Mouse (Mus musculus): ENCODE data around the gene C530008M17Rik.

Gene C530008M17Rik

DNA sequence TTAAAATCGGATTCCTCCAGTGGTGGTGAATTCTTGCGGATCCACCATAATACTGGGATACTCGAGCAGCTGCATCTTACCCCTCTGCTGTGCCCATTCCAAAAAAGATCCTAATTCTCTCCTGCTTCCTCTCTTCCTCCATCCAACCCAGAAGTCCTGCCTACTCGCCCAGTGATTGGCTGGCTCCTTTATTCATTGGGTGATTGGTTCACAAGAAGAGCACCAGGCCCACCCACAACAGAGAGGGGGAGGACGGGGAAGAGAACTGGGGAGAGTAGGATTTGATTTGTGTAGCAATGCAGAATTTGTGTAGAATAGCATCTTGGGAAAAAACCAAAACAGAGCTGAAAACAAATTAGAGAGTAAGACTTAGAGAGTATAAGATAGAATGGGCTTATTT, 180.7 kb downstream of the C530008M17Rik start:
- no peak for DNase-seq (ENCODE audit: low spot score)

DNA sequence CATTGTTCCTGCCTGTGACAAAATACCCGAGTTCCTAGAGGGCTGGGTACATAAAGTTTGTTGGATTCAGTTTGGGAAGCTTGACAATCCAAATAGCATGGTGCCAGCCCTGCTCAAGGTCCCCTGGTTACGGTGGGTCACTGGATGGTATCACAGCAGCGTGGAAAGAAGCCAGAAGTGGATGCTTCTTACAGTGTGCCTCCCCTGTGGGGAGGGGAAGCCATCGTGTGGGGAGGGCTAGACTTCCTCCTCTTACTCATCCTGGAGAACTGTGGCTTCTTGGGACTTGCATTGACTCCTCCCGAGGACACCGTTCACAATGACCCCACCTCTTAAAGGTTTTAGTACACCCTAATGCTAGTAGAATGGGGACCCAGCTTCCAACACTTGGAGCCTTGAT, 183.5 kb downstream of the C530008M17Rik start:
- DNase-seq (ENCODE audit: low spot score): no peak

DNA sequence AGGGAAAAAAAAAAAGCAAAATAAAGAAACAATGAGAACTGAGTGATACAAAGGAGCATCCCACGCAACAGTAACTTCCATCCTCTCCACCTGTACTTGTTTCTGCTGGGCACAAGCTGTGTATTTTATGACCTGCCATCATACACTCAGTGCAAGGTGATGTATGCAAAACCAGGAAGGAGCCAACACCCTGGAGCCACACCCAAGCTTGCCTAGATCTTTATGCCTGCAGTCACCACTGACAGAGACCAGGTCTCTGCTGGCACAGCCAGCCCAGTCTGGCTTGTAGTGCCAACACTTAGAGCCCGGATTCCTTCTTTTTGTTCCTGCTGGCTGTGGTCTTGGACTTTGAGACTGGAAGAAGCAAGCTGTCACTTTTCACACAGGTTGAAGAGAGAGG, 185.5 kb downstream of the C530008M17Rik start:
- no peak for DNase-seq (ENCODE audit: low spot score)

DNA sequence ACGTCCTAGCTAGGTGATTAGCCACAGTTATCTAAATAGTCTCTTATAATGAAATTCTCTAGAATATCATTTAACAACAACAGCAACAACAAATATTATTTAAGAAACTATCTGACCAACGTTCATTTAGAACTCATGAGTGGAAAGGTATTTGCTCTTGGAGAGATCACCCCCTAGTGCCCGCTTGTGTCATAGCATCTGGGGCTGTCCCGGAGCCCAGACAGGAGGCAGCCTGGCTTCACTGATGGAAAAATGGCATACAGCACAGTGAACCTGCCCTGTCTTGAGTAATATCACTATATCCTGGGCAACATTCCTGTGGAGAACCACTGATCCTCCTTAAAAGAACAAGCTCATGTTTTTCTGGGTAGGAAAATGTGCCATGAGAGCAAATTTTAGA, 187.1 kb downstream of the C530008M17Rik start:
- DNase-seq (ENCODE audit: low spot score): peak; percentile 47

DNA sequence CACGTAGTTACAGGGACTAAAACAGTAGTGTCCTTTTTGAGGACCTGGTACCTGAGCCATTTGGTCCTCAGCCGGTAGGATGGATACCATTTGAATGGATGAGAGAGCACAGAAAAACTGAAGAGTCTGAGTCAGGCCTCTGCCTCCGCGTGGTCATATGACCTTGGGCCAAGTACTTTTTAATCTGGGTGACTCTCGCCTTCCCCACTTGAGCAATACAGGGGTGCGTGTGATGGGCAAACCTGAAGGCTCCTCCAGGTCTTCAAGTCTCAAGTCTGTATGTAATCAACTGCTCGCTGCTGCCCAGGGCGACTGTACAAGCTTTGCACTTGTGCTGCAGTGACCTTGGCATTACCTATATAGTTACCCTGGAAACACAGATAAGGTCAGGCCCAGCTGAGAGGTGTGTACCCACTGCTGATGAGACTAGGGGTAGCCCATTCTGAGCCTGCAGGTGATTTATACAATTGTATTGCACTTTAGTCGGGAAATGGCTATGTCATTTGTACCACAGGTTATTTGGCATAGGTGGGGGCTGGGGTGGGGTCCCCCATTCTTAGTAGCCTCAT, 187.6 kb downstream of the C530008M17Rik start:
- no peak for DNase-seq (ENCODE audit: low spot score)

DNA sequence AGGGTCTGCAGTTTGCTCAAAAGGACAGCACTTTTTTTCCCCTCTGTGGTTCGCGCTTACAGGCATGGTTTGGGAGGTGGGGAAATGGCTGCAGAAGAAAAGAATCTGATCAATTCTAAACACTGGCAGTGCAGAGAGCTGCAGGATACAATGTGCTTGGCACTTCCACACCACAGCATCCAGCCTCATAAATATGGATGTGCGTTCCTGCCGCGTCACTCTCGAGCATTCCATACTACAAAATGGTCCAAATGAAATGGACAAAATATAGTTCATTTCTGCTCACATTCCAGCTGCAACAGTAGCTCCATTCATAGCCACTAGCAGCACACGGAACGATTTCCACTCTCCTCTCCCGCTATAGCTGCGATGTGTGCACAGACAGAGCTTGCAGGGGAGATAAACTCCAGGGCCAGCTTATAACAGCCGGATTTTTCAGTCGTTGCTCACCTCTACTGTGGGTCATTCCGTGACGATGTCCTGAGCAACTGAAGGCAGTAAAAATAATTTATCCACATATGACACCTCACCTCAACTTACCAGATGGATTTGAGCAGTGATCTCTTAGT, 188.4 kb downstream of the C530008M17Rik start:
- DNase-seq (ENCODE audit: low spot score): no peak

DNA sequence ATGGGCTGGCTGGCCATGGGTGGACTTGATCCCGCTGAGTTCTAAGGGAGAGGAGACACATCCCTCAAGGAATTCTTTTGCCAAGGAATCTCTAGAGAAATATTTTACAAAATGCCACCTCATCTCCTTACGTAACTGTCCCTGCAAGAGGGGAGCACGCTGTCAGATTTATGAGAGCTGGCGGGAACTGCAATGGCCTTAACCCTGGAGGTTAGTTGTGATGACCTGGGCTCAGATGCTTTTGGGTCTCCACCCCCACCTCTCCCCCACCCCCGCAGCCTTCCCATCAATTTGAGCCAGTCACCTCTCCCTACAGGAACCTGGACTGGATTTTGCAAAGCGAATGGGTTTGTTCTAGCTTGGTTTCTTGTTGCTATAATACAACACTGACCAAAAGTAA, 190.8 kb downstream of the C530008M17Rik start:
- no peak for DNase-seq (ENCODE audit: low spot score)

DNA sequence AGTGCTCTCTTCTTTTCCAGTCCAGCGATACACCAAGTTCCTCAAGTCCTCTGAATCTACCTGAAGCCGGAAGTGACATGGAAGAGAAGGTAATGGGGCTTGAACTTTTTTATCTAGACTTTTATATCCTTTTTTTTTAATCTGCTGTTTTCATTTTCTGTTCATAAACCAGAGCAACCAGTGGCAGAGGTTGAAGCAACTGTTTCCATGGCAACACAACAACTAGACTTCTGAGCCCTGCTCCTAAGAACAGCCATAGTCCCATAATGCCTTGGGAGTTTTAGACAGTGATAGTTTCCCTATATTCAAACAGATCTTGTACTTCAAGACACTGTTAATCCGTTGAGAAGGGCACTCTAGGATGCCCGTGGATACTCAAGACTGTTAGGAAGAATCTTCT, 195.0 kb downstream of the C530008M17Rik start:
- DNase-seq (ENCODE audit: low spot score): no peak

DNA sequence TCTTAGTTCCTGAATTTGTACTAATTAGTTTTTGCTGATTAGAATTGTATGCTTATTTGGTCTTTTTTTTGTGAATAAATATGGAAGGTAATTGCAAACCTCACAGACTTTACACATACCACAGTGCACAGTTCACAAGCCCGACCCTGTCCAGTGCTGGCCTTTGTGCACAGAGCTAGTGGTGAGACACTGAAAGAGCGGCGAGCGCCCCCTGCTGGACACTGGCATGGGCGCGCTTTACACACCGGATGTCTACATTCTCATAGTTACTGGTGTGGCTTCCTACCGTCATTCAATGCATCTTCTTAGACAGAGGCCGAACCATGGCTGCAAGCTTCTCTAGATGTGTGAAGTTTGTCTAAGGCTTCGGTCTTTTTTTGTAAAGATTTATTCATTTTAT, 197.2 kb downstream of the C530008M17Rik start:
- DNase-seq (ENCODE audit: low spot score): peak; percentile 77

DNA sequence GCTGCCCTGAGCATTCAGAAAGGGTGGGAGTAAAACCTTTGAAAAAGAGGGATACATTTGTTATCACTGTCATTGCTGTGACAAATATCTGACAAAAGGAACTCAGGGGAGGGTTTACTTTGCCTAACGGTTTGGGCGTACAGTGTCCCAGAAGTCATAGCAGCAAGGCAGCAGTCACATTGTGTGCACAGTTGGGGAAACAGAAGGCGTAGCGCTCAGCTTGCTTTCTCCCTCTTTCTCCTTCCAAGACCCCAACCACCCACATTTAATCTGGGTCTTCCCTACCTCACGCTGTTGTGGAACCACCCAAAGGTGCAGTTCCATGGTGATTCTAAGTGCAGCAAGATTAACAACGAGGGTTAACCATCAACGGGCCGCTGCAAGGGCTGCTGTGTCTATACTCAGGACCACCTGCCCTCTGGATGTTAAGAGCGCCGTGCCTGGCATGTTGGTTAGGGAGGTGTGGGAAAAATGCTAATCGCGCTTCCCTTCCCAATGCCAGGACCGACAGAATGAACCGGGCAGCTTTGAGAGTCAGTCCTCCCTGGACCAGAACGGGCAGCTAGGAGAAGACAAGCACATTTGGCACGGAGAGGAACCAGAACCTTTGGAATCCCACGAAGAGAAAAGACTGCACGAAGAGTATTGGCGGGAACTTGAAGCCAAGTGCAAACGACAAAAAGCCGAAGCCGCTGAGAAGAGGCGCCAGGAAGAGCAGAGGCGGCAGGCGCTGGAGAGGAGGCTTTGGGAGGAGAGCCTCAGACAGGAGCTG, 199.7 kb downstream of the C530008M17Rik start:
- DNase-seq (ENCODE audit: low spot score): no peak

DNA sequence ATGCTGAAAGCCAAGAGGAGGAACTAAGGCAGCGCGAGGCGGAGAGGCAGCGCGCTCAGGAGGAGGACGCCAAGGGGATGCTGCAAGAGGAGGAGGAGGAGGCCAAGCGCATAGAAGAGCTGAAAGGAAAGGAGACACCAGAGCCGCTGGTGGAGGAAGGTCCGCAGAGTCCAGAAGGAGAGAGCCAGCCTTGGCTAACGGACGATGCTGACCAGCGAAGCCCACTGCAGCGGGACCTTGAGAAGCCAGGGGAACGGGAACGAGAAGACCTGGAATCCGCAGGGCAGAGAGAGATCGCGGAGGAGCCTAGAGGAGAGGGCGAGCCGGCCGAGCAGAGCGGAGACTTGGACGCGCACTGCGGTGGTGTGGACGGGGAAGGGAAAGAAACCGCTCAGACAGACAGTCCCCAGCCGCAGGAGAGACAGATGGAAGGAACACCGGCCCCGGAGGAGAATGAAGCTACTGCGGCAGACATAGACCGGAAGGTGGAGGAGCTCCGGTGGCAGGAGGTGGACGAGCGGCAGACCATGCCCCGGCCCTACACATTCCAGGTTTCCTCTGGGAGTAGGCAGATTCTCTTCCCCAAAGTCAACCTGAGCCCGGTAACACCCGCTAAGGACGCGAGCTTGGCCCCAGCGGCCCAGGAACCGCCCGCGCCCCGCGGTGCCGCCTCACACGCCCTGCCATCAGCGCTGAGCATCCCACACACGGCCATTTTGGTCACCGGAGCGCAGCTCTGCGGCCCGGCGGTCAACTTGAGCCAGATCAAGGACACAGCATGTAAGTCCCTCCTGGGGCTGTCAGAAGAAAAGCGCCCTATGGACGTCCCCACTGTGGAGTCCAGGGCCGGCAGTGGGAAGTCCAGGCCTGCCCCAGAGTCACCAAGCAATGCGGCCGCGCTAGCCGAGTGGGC, 201.0 kb downstream of the C530008M17Rik start:
- no peak for DNase-seq (ENCODE audit: low spot score)

DNA sequence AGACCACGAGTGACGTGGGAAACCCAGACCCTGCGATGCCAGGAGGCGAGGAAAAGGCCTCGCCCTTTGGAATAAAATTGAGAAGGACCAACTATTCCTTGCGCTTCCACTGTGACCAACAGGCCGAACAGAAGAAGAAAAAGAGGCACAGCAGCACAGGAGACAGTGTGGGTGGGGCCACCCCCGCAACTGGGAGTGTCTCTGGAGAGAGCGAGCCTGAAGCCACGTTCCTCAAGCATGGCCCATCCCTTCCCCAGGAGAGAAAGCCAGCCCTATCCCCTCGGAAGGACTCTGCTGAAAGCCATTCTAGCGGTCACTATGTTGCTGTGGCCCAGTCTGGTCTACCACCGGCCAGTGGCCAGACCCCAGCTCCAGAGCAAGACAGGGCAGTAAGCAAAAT, 202.1 kb downstream of the C530008M17Rik start:
- DNase-seq (ENCODE audit: low spot score): no peak

DNA sequence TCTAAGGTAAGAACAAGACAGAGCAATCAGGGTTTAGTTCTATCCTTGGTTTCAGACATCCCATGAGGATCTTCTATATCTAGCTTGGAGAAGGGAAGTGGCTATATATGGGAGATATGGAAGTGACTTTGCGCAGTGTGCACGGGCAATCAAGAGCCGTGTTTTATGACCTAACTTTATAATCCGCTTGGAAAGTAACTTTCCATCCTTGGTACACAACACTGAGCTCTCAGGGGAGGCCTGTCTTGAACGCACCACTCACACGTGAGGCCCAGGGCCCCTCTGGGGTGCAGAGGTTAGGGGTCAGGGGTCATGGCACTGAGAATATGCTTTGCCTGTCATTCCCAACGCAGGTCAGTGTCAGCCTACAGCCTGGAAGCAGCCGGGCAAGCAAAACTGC, 210.5 kb downstream of the C530008M17Rik start:
- DNase-seq (ENCODE audit: low spot score): no peak

DNA sequence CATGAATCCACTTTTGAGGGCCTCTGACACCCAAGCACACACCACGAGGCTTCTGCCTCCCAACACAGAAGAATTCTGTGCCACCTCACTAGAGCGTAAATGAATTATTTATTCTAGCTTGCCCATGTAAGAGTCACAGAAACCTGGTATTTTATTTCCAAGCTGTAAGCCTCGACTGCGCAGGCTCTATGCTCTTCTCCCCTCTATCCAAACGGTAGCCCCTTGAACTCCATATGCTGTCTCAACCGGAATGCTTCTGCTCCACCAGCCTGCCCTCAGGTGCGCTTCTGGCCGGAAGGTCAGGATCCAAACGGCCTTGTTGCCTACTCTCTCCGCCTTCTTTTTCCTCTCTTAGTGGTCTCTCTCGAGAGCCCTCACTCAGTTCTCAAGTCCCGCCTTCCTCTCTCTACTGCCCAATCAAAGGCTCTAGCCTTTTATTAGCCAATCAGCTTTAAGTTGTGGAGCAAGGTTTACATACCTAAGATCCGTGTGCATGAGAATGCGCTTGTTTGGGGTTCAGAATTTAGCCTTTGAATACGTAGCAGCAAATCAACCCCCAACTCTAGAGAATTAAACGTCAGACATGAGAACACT, 212.5 kb downstream of the C530008M17Rik start:
- peak; percentile 14 for DNase-seq (ENCODE audit: low spot score)

DNA sequence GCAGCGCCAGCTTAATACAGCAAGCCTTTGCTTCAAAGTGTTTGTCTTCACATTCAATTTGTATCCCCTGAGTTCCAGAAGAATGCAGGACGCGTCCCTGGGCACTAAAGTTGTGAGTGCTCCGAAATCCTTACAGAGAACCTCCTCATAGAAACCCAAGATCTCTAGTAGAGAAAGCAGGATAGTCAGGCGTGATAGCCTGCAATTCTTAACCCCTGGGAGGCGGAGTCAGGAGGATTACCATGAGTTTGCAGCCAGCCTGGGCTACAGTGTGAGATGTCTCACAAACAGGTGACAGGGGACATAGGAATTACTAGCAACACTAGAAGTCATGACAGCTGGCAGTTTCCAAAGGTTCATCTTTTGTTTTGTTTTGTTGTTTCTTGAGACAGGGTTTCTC, 213.2 kb downstream of the C530008M17Rik start:
- no peak for DNase-seq (ENCODE audit: low spot score)

DNA sequence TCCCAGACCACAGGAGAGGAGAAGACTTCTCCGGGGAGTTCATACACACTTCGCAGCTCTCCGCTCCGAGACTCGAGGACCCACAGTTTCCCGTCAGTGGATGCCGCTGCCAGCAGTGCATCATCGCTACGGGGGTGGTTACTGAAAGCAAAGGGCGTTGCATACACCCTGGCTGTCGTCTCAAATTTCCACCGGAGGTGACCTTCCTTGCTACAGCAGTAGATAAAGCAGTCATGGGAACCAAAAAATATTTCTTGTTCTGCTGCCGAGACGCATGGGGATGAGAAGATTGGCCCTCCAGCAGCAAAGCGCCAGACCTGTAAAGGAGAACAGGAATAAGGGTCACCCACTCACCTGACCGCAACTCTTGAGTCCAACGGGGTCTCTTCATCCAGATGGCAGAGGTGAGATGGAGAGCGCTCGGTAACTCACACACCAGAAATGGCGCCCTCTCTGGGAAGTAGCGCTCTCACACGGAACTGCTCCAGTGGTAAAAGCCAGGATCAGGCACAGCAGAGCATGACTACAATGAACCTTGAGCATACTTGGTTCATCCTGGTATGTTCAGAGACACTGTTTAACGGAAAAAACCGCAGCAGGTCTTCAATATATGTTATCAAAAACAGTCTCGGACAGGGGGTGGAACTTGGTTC, 219.9 kb downstream of the C530008M17Rik start:
- DNase-seq (ENCODE audit: low spot score): no peak

DNA sequence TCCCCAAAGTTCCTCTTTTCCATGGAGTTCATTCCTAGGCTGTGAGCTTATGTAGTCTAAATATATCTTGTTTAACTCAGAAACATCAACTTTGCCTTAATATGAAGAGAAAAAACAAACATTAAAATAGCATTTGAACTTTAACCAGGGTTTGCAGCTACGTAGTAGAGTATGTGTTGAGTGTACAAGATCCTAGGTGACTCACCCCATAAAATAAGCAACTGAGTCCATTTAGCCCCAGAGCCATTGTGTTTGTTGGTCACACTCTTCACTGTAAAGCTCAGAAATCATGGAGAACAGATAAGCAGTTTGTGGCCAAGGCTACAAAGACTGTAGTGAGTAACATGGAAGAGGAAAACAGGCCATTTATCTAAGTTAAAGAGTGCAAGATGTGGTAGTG, 227.8 kb downstream of the C530008M17Rik start:
- no peak for DNase-seq (ENCODE audit: low spot score)

DNA sequence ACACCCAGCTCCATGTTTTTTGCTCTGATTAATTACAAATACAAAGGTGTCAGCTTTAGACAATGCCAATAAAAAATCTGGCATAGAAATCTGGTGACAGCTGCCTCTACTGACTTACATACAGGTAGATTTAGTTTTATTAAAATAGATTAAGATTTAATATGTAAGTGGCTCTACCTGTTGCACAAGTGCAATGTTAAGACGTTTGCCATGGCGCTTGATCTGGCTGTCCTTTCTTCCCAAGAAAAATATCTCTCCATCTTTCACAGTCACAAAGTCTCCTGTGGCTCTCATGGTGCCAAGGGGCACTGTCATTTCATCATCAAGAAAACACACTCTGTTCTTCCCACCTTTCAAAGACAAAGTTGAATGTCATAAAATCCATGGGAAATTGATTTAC, 230.7 kb downstream of the C530008M17Rik start:
- DNase-seq (ENCODE audit: low spot score): no peak

DNA sequence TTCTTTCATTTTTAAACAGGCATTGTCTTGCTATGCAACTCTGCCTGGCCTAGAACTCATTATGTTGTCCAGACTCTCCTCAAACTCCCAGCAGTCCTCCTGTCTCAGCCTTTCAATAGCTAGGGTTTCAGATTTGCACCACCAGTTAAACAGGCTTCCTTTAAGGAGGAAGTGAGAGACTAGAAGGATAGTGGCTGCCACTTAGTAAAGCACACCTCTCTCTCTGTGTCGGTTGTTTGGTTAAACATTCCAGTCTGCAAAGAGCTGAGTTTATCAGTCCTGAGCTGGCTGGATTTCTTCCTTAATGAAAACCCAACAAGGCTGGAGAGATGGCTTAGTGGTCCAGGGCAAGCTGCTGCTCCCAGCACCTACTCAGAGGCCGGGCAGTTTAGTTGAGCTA, 236.3 kb downstream of the C530008M17Rik start:
- DNase-seq (ENCODE audit: low spot score): no peak

DNA sequence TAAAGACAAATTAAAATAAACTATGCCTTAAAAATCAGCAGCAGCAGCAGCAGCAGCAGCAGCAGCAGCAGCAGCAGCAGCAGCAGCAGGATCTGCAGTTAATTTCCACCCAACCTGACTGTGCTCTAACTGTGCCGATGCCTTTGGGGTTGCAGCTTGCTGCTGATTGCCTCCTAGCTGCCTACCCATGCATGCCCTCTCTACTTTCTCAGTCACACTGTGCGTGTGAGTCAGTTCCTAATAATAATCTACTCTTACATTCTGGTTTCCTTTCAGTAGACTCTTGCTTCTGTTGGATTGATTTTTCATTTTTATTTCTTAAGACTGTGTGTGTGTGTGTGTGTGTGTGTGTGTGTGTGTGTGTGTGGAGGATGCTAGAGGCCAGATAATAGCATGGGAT, 236.8 kb downstream of the C530008M17Rik start:
- DNase-seq (ENCODE audit: low spot score): no peak

DNA sequence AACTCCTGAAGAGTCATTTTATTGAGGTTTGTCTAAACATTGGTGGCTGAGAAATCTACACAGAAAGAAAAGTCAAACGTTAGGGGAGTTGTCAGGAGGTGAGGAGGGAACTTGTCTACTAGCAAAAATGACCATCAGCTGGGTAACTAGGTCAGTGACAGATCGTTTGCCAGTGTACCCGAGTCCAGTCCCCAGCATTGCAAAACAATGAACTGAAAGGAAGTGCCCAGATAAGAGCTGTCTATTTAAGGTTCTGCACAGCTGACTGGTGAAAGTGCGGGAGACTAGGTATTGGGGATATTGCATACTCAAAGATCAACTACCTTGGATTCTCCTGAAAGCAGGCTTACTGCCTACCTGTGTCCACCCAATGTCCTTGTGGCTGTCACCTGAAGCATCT, 245.8 kb downstream of the C530008M17Rik start:
- no peak for DNase-seq (ENCODE audit: low spot score)
